Mouse (Mus musculus): ENCODE measurements around the gene Scgb2b18. TPM values are rescaled to one million over a fixed set of nuclear protein-coding genes. Genes with fewer than 3 reads are reported as not detected.

Gene Scgb2b18
- not detected in 2 replicates for polyA plus RNA-seq (2012; rRNA removed)

DNA sequence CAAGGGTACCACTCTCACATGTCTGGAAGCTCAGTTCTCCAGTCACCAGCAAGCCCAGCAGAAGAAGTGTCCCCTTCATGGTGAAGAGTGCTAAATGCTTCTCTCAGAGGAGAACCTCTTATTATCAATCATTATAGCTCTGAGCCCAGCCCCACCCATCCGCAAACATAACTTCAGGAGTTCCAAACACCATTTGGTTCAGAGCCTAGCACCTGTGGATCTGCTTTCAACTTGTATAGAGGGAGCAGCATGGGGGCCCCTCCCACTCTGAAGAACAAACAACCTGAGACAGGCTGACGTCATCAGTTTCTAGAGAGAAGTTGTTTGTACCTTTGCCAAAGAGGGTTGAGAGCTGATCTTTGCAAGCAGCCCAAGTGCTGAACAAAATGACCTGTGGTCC, at the start of gene Scgb2b18:
Gene Scgb2b18 (minus strand): TSS at position 101 of the 400 bp plus-strand sequence.

DNA sequence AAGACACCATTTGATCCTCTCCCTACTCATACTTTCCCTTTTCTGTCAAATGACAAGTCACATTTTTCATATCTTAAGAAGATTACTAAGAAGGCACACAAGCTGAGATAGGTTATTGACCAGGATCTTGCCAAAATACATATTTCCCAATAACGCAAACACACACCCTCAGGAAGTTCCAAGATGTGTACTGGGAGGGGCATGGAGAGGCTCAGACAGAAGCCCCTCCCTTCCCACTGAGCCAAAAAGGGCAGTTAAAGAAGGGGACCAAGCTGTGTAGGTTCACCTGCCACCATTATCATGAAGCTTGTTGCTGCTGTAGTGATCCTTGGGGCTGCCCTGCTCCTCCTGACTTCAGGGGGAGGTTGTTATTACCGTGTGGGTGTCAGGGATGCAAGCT, 11.6 kb upstream of the Scgb2b18 start, which contains the start of gene Scgb1b18:
Gene Scgb1b18 (plus strand): TSS at position 301 of the 400 bp plus-strand sequence.

Other genes with a start within 250 kb of the Scgb2b18 start
- gene Scgb2b17, start 117.3 kb downstream of the Scgb2b18 start, polyA plus RNA-seq (2012; rRNA removed) = not detected in 2 replicates
- not detected in 2 replicates for gene Scgb1b17, start 110.4 kb downstream of the Scgb2b18 start, polyA plus RNA-seq (2012; rRNA removed)
- gene Scgb1b18, start 11.7 kb upstream of the Scgb2b18 start, polyA plus RNA-seq (2012; rRNA removed) = not detected in 2 replicates
- not detected in 2 replicates for gene Scgb2b19, start 106.5 kb upstream of the Scgb2b18 start, polyA plus RNA-seq (2012; rRNA removed)
- not detected in 2 replicates for gene Scgb1b19, start 113.4 kb upstream of the Scgb2b18 start, polyA plus RNA-seq (2012; rRNA removed)
- not detected in 2 replicates for gene Scgb2b20, start 192.5 kb upstream of the Scgb2b18 start, polyA plus RNA-seq (2012; rRNA removed)
- gene Scgb1b20, start 199.4 kb upstream of the Scgb2b18 start, polyA plus RNA-seq (2012; rRNA removed) = not detected in 2 replicates

Measured in colon, adult 2 months (tissue).